Mouse (Mus musculus): ENCODE data around the gene Pcbp1. TPM values are rescaled to one million over a fixed set of nuclear protein-coding genes. Genes with fewer than 3 reads are reported as not detected.
"Not testable (repeated sequence)": the region's sequence is repeated elsewhere in the genome, so short reads cannot be mapped to it uniquely, and the experiment has no call there.

Gene Pcbp1
- polyA plus RNA-seq, 1 experiment = 306 TPM

DNA sequence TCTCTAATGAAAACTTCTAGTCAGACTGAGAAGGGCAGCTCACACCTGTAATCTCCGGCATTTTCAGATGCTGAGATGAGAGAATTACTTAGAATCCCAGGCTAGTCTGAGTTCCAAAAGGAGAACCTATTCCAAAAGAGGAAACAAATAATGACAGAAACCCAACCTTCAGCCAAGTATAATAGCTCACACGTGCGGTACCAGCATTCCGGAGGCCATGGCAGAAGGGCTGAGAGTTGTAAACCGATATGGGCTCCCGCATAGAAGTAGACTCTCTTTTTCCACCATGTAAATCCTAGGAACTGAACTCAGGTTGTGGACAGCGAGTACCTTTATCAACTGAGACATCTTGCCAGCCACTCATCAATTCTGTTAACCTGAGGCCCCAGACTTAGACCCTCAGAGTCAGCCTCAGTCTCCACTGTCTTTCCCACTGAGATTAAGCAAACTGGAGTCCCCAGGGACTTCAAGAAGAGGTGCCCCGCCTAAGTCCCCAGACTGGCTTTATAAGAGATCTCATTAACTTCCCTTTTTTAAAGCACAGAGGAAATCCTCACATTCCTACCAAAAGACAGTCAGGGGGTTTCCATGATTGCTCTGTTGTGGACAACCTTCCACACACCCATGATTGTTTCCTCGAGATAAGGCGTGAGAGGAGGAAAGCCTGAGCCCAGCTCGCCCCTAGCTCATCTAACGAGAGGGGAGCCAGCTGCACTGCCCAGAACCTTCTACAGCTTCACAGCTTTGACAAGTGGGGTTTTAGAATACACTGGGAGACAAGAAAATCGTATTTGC lies 32.5 kb downstream of the Pcbp1 start:
- Histone ChIP-seq H3K79me2 (ENCODE audit: control insufficient read depth, insufficient read depth) (no peaks in the 10 kb centered on the region), H3K27me3 (ENCODE audit: control insufficient read depth, insufficient read depth, insufficient read length) (no peaks in the 10 kb centered on the region), H3K4me3 (no peak overlapping the region), H3ac (ENCODE audit: control insufficient read depth, insufficient read length) (no peak overlapping the region), H3K36me3 (ENCODE audit: control insufficient read depth, insufficient read depth) (no peaks in the 10 kb centered on the region), H3K4me2 (ENCODE audit: low read depth) (peak overlapping the region; percentile 1)
- TF ChIP-seq TCF3 (IDR thresholded peaks at IDR 0.05; ENCODE audit: insufficient read length, low read depth) = no peak
- TF ChIP-seq MAX (IDR thresholded peaks at IDR 0.05; ENCODE audit: low read depth) = no peak
- no peak for TF ChIP-seq E2F4 (IDR thresholded peaks at IDR 0.05; ENCODE audit: insufficient read depth)
- no peak for TF ChIP-seq POLR2A (IDR thresholded peaks at IDR 0.05; ENCODE audit: insufficient read length, low read depth)
- TF ChIP-seq MYOD1 (IDR thresholded peaks at IDR 0.05; ENCODE audit: control insufficient read depth in 1 of 3, insufficient read length in 2 of 3, low read depth in 2 of 3) = no peak

DNA sequence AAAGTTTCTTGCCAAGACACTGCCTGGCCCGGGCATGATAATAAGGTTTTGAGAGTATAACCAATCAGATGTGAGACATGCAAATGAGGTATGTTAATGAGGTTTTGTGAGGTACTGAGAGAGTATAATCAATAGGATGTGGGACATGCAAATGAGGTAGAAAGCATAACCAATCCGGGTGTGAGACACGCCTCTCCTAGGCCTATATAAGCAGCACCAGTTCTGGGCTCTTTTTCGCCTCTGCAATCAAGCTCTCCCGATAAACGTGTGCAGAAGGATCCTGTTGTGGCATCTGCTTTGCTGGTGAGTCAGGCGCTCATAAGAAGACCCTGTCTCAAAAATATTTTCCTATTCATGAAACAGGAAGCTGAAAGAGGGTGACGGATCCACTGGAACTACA lies 35.7 kb downstream of the Pcbp1 start:
- not testable (repeated sequence) for H3ac ChIP-seq (ENCODE audit: control insufficient read depth, insufficient read length); H3K4me2 ChIP-seq (ENCODE audit: low read depth); H3K27me3 ChIP-seq (ENCODE audit: control insufficient read depth, insufficient read depth, insufficient read length); H3K79me2 ChIP-seq (ENCODE audit: control insufficient read depth, insufficient read depth); H3K36me3 ChIP-seq (ENCODE audit: control insufficient read depth, insufficient read depth); H3K4me3 ChIP-seq

GRCm38 (mm10) chr6:86489945-86490344 lies 36.2 kb downstream of the Pcbp1 start:
- no peaks in the 10 kb centered on the region for H3K36me3 ChIP-seq (ENCODE audit: control insufficient read depth, insufficient read depth)
- no peak for TF ChIP-seq REST (IDR thresholded peaks at IDR 0.05; ENCODE audit: insufficient read depth, insufficient read length)
- TF ChIP-seq TCF12 (IDR thresholded peaks at IDR 0.05; ENCODE audit: insufficient read depth, poor library complexity, severe bottlenecking) = no peak
- TF ChIP-seq MYOG (IDR thresholded peaks at IDR 0.05; ENCODE audit: control insufficient read depth in 1 of 3, insufficient read depth in 1 of 3, insufficient read length in 2 of 3, low read depth in 2 of 3) = no peak
- TF ChIP-seq TCF3 (IDR thresholded peaks at IDR 0.05; ENCODE audit: insufficient read length, low read depth) = no peak
- TF ChIP-seq POLR2AphosphoS2 (IDR thresholded peaks at IDR 0.05; ENCODE audit: insufficient read length, low read depth) = no peak
- TF ChIP-seq SRF (IDR thresholded peaks at IDR 0.05; ENCODE audit: control insufficient read depth, insufficient read length, low read depth) = no peak
- no peak for TF ChIP-seq POLR2A (IDR thresholded peaks at IDR 0.05; ENCODE audit: insufficient read length, low read depth)
- TF ChIP-seq USF1 (IDR thresholded peaks at IDR 0.05; ENCODE audit: low read depth) = no peak
- TF ChIP-seq E2F4 (IDR thresholded peaks at IDR 0.05; ENCODE audit: insufficient read depth) = no peak
- no peak for TF ChIP-seq MAX (IDR thresholded peaks at IDR 0.05; ENCODE audit: low read depth)
- no peak for TF ChIP-seq MYOD1 (IDR thresholded peaks at IDR 0.05; ENCODE audit: control insufficient read depth in 1 of 3, insufficient read length in 2 of 3, low read depth in 2 of 3)
- no peak for TF ChIP-seq CEBPB (IDR thresholded peaks at IDR 0.05; ENCODE audit: insufficient read depth, poor library complexity, severe bottlenecking)
- H3ac ChIP-seq (ENCODE audit: control insufficient read depth, insufficient read length) = no peak overlapping the region
- no peaks in the 10 kb centered on the region for H3K27me3 ChIP-seq (ENCODE audit: control insufficient read depth, insufficient read depth, insufficient read length)
- H3K4me2 ChIP-seq (ENCODE audit: low read depth) = no peak overlapping the region
- H3K4me3 ChIP-seq = no peak overlapping the region
- no peaks in the 10 kb centered on the region for H3K79me2 ChIP-seq (ENCODE audit: control insufficient read depth, insufficient read depth)

DNA sequence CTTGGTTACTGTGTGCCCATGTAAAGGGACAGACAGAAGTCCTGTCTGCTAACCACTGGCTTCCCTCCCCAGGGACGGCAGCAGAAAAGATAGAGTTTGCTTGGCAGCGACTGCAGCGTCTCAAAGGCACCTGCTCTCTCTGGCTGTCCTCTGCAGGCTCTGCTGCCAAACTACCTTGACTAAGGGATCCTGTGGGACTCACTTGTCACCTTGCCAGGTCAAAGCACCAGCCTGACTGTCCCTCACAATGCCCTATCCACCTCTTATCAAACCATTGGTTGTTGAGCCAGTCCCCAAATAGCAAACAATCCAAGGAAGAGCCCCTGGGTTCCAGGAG lies 38.0 kb downstream of the Pcbp1 start:
- H3K27me3 ChIP-seq (ENCODE audit: control insufficient read depth, insufficient read depth, insufficient read length) = no peaks in the 10 kb centered on the region
- H3K36me3 ChIP-seq (ENCODE audit: control insufficient read depth, insufficient read depth) = no peaks in the 10 kb centered on the region
- H3K4me2 ChIP-seq (ENCODE audit: low read depth) = peak overlapping the region; percentile 36
- TF ChIP-seq SRF (IDR thresholded peaks at IDR 0.05; ENCODE audit: control insufficient read depth, insufficient read length, low read depth) (no peak), USF1 (IDR thresholded peaks at IDR 0.05; ENCODE audit: low read depth) (no peak), E2F4 (IDR thresholded peaks at IDR 0.05; ENCODE audit: insufficient read depth) (no peak), MYOD1 (IDR thresholded peaks at IDR 0.05; ENCODE audit: control insufficient read depth in 1 of 3, insufficient read length in 2 of 3, low read depth in 2 of 3) (no peak), POLR2AphosphoS2 (IDR thresholded peaks at IDR 0.05; ENCODE audit: insufficient read length, low read depth) (no peak), POLR2A (IDR thresholded peaks at IDR 0.05; ENCODE audit: insufficient read length, low read depth) (no peak), CEBPB (IDR thresholded peaks at IDR 0.05; ENCODE audit: insufficient read depth, poor library complexity, severe bottlenecking) (no peak), MAX (IDR thresholded peaks at IDR 0.05; ENCODE audit: low read depth) (no peak), TCF3 (IDR thresholded peaks at IDR 0.05; ENCODE audit: insufficient read length, low read depth) (no peak), MYOG (IDR thresholded peaks at IDR 0.05; ENCODE audit: control insufficient read depth in 1 of 3, insufficient read depth in 1 of 3, insufficient read length in 2 of 3, low read depth in 2 of 3) (no peak), REST (IDR thresholded peaks at IDR 0.05; ENCODE audit: insufficient read depth, insufficient read length) (no peak)
- no peak overlapping the region for H3ac ChIP-seq (ENCODE audit: control insufficient read depth, insufficient read length)
- no peaks in the 10 kb centered on the region for H3K79me2 ChIP-seq (ENCODE audit: control insufficient read depth, insufficient read depth)
- no peak overlapping the region for H3K4me3 ChIP-seq

GRCm38 (mm10) chr6:86487358-86488148 lies 38.6 kb downstream of the Pcbp1 start:
- Histone ChIP-seq H3K4me3 (no peak overlapping the region), H3ac (ENCODE audit: control insufficient read depth, insufficient read length) (no peak overlapping the region), H3K79me2 (ENCODE audit: control insufficient read depth, insufficient read depth) (no peaks in the 10 kb centered on the region), H3K27me3 (ENCODE audit: control insufficient read depth, insufficient read depth, insufficient read length) (no peaks in the 10 kb centered on the region), H3K4me2 (ENCODE audit: low read depth) (peak overlapping the region; percentile 36), H3K36me3 (ENCODE audit: control insufficient read depth, insufficient read depth) (no peaks in the 10 kb centered on the region)
- TF ChIP-seq CEBPB (IDR thresholded peaks at IDR 0.05; ENCODE audit: insufficient read depth, poor library complexity, severe bottlenecking) (peak; percentile 61; the same call in 1 of the 2 replicates), USF1 (IDR thresholded peaks at IDR 0.05; ENCODE audit: low read depth) (no peak), TCF3 (IDR thresholded peaks at IDR 0.05; ENCODE audit: insufficient read length, low read depth) (no peak)

All from myocyte (in vitro differentiated cells).